Mouse (Mus musculus) liver, embryonic 14.5 days (tissue): ENCODE measurements around the gene Mccc1.

Experiments
- CTCF ChIP-seq: IDR thresholded peaks from 2 replicates; pipeline ENCODE4 v1.5.1; 2016; ENCODE audit warnings: antibody characterized with exemption, low read depth, control low read depth
- EP300 ChIP-seq: IDR thresholded peaks from 2 replicates; pipeline ENCODE4 v1.6.1; 2016; ENCODE audit warnings: antibody characterized with exemption, low read depth

DNA sequence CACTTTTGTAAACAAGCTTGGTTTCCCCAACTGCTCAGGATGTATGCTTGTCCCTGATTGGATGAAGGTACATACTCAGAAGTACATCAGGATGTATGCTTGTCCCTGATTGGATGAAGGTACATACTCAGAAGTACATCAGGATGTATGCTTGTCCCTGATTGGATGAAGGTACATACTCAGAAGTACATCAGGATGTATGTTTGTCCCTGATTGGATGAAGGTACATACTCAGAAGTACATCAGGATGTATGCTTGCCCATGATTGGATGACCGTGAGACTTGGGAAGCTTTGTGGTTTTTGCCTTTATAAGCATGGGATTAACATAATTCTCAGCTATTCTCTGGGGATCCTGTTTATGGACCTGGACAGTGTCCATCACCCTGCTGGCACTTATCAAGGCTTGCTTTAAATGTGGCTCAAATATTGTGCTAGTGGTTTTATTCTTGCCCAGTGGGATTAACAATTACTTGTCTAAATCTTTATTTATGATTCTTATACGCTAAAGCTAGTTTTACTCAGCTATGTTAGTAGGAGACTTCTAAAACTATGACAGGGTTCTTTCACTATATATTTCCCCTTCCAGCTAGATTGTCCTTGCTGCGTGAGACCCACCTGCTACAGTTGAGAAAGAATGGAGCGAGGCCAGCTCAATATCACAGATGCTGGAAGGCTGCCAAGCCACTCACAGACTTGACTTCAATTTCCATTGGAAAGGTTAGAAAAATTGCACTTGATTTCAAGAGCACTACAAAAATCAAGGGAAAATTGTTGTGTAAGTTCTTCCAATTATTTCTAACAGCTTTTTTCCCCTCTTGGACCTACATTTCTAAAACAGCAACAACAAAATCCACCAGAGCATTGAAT lies 3.8 kb upstream of the Mccc1 start:
- no peak for TF ChIP-seq CTCF
- TF ChIP-seq EP300 = no peak
